Mouse (Mus musculus) neural tube, embryonic 13.5 days (tissue): Measurements from ENCODE around the gene Brd7. TPM values are rescaled to one million over a fixed set of nuclear protein-coding genes. Genes with fewer than 3 reads are reported as not detected.

Source experiments
- ATAC-seq: fragments of 200-750 bp; cut with Nextera tagmentation; 2 replicates; pipeline ENCODE4 v1.8.0; 2017; ENCODE audit warnings: low read depth, mild to moderate bottlenecking, moderate TSS enrichment, moderate library complexity
- H3K27ac ChIP-seq: fragments of 300-500 bp; sonication (generic); replicated peaks from 2 replicates; pipeline ENCODE4 v1.5.1; 2015; ENCODE audit warnings: moderate library complexity, mild to moderate bottlenecking, inconsistent platforms
- H3K27me3 ChIP-seq: fragments of 300-500 bp; sonication (generic); 2 replicates; pipeline ENCODE4 v1.6.1; 2015; ENCODE audit warnings: mild to moderate bottlenecking, inconsistent platforms
- H3K36me3 ChIP-seq: fragments of 300-500 bp; sonication (generic); 2 replicates; pipeline ENCODE4 v1.6.1; 2015; ENCODE audit warnings: mild to moderate bottlenecking, inconsistent platforms
- H3K4me1 ChIP-seq: fragments of 300-500 bp; sonication (generic); replicated peaks from 2 replicates; pipeline ENCODE4 v1.6.1; 2015; ENCODE audit warnings: inconsistent platforms
- H3K4me2 ChIP-seq: fragments of 300-500 bp; sonication (generic); 2 replicates; pipeline ENCODE4 v1.6.1; 2015; ENCODE audit warnings: inconsistent platforms, mild to moderate bottlenecking, moderate library complexity
- H3K4me3 ChIP-seq: fragments of 300-500 bp; sonication (generic); 2 replicates; pipeline ENCODE4 v1.5.1; 2015; ENCODE audit warnings: mild to moderate bottlenecking, inconsistent platforms
- H3K9ac ChIP-seq: fragments of 300-500 bp; sonication (generic); 2 replicates; pipeline ENCODE4 v1.6.1; 2015; ENCODE audit warnings: moderate library complexity, mild to moderate bottlenecking, inconsistent platforms
- H3K9me3 ChIP-seq: fragments of 300-500 bp; sonication (generic); 2 replicates; pipeline ENCODE4 v1.6.1; 2016; ENCODE audit warnings: inconsistent platforms
- WGBS: fragments of 180-500 bp; shearing (Covaris S2); methylation state at CpG from one replicate; pipeline ENCODE4 v1.1.7; 2015; 5-methylcytosine and 5-hydroxymethylcytosine counted together
- polyA plus RNA-seq: library from polyadenylated mRNA; unstranded; fragments of >200 nt; fragmentation: Nextera tagmentation; extraction: Ambion mirVana; gene quantifications from 2 replicates; pipeline ENCODE4 v1.2.1, GENCODE M21; 2015

Gene Brd7
- polyA plus RNA-seq, 1 experiment from 2014 or later, result 72.0 TPM

DNA sequence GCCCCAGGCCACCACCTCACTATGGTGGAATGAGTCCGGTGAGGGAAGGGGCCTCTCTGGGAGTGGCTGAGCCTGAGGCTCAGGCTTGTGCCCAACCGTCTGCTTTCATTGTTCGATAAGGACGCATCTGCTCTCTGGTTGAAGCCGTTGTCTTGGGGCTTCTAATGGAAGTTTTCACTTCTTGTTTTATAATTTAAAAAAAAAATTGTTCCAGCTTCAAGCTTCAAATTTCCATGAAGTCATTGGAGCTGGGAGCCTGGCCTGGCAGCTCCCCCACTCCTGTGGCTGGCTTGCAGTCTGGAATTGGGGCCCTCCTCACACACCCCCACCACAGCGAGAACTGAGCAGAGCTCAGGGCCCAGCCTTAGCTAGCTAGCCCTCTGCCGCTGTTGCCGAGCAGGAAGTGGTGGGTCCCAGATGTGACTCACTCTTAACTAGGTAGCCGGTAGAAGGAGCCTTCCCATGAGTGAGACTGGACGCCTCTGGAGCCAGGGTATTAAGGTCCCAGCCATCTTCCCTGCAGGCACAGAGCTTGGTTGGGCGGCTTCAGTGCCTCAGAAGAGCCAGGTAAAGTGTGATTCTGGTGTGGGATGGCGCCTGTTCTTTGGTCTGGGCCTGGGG lies 73.3 kb downstream of the Brd7 start:
- no peak for ATAC-seq
- 63% methylated on average over 12 of the region's 12 CpGs for WGBS

DNA sequence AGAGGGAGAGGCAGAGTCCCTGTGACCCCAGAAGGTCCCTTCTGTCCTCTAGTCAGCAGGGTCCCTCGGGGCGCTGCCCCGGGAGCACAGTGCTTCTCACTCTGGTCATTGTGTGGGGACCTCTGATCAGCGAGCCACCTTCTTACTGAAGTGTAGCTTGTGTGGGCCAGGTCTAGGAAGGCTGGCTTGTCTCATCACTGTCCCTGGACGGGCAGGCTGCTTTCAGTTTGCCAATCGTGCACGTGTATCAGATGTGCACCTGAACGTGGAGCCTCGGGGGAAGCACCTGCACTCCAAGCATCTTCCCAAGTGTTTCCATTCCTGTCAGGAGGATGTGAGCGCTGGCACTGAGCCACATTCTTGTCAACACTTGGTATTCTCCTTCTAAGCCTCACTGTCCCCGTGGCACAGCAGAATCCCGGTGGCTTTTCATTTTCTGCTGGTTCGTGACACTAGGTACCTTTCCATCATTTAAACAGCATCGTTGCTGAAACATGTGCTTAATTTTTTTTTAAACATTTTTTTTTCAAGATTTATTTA lies 75.5 kb downstream of the Brd7 start:
- no peaks in the 10 kb centered on the region for H3K9me3 ChIP-seq
- H3K4me1 ChIP-seq, result peaks cover 7% of the 10 kb centered on the region; the same call in 1 of the 2 replicates
- 89% methylated on average over 14 of the region's 14 CpGs for WGBS
- H3K4me2 ChIP-seq, result no peak overlapping the region
- H3K4me3 ChIP-seq, result no peak overlapping the region
- no peaks in the 10 kb centered on the region for H3K27me3 ChIP-seq
- no peak overlapping the region for H3K9ac ChIP-seq
- no peaks in the 10 kb centered on the region for H3K36me3 ChIP-seq
- ATAC-seq, result no peak
- no peak overlapping the region for H3K27ac ChIP-seq

More for the DNA sequence above, 73.3 kb downstream of the Brd7 start:
- H3K27ac ChIP-seq, result no peak overlapping the region
- no peaks in the 10 kb centered on the region for H3K27me3 ChIP-seq
- no peak overlapping the region for H3K4me3 ChIP-seq
- no peak overlapping the region for H3K9ac ChIP-seq
- H3K4me1 ChIP-seq, result peaks cover 7% of the 10 kb centered on the region; the same call in 1 of the 2 replicates
- no peaks in the 10 kb centered on the region for H3K36me3 ChIP-seq
- no peaks in the 10 kb centered on the region for H3K9me3 ChIP-seq
- H3K4me2 ChIP-seq, result no peak overlapping the region

DNA sequence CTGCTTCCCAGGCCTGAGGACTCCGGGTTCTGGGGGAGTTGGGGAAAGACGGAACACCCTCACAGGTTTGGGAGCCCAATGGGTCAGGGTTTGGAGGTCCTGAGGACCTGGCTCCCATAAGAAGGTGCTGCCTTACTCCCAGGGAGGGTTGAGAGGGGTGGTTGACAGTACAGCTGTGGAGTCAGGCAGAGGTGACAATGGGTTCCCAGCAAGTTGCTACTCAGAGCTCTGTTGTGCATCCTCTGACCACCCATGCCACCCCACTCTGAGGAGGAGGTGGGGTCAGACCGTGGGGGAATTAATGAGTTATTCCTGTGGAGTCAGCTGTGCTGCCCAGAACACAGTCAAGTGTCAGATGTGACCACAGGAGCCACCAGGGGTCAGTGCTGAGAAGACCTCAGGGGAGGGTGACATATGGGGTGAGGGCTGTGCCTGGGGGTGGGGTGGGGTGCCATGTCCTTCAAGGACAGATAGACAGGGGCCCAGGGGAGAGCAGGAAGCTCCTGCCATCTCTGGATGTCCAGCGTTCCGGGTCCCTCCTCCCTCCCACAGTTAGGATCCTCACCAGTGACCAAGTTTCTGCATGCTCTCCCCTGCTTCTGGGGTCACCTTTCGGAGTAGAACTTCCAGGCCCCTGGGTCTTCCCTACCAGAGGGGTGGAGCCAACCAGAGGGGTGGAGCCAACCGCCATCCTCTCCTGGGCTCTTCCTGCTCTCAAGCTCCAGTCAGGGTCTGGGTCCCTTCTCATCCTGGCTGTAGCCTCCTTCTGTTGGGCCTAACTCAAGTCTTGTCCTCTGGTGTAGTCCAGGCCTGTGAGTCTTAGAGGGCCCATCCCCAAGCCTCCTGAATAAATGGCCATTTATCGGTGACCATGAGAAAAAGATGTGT lies 76.3 kb downstream of the Brd7 start:
- Histone ChIP-seq H3K27me3 (no peaks in the 10 kb centered on the region), H3K9ac (no peak overlapping the region), H3K27ac (no peak overlapping the region), H3K4me2 (no peak overlapping the region), H3K4me3 (no peak overlapping the region), H3K4me1 (peaks cover 7% of the 10 kb centered on the region; the same call in 1 of the 2 replicates), H3K9me3 (no peaks in the 10 kb centered on the region), H3K36me3 (no peaks in the 10 kb centered on the region)
- ATAC-seq, result no peak
- 91% methylated on average over 8 of the region's 8 CpGs for WGBS

DNA sequence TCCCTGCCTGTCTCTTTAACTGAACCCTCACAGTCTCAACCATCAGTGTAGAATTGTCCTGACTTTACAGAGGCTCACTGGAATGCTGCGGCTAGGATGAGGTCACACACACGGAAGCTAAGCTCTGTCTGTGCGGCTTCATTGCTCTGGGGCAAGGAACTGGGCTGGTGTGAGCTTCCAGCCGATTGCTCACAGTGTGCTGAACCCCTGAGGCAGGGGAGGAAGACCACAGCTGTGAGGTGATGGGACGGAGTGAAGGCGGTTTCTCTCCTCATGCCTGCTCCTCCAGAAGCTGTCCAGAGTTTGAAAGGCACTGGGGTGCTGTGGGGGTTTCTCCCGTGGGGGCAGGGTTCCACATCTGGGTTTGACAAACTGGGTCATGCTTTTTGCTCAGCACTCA lies 77.3 kb downstream of the Brd7 start:
- H3K4me3 ChIP-seq, result no peak overlapping the region
- no peak overlapping the region for H3K9ac ChIP-seq
- WGBS, result 61% methylated on average over 7 of the region's 7 CpGs
- H3K36me3 ChIP-seq, result no peaks in the 10 kb centered on the region
- no peak overlapping the region for H3K4me2 ChIP-seq
- H3K27ac ChIP-seq, result no peak overlapping the region
- H3K9me3 ChIP-seq, result no peaks in the 10 kb centered on the region
- no peaks in the 10 kb centered on the region for H3K27me3 ChIP-seq
- peaks cover 7% of the 10 kb centered on the region; the same call in 1 of the 2 replicates for H3K4me1 ChIP-seq
- ATAC-seq, result no peak

DNA sequence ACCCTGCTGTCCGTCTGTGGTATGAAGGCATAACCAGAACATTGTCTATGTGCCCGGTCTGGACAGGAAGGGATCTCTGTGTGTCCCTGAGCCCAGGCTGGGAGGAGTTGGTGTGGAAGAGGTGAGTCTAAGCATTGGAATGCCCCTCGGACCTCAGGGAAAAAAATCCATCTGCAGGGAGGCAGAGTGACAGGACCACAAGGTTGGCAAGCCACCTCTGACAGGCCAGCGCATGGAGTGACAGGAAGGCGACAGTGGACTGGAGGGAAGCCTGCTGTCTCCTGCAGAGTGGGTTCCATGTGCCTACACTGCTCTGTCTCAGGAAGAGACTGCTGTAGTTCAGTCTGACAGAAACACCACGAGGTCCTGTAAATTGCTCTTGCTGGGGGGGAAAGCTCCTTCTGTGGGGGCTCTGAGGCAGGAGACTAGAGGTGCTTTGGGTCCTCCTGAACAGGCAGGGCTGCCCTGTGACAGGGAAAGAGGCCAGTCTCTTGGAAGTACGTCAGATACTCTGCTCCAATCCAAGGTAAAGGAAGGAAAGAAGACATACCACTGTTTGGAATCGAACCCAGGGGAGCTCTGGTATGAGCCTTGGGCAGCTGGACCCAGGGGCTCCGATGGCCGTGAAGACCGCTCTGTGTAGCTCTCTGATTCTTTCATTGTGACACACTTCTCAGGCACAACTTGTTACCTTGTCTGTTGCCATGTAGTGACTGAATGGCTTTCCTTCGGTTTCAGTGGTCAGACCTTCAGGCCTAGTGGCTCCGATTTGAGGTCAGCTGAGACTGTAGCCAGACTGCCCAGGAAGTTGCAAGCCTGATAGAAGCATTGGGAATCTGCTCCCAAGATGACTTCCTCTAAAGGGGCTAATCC lies 78.5 kb downstream of the Brd7 start:
- no peak for ATAC-seq
- H3K4me2 ChIP-seq, result no peak overlapping the region
- no peak overlapping the region for H3K4me3 ChIP-seq
- no peaks in the 10 kb centered on the region for H3K36me3 ChIP-seq
- no peaks in the 10 kb centered on the region for H3K9me3 ChIP-seq
- WGBS, result 86% methylated on average over 13 of the region's 13 CpGs
- no peaks in the 10 kb centered on the region for H3K27me3 ChIP-seq
- H3K9ac ChIP-seq, result no peak overlapping the region
- no peak overlapping the region for H3K27ac ChIP-seq
- peaks cover 7% of the 10 kb centered on the region; the same call in 1 of the 2 replicates for H3K4me1 ChIP-seq

DNA sequence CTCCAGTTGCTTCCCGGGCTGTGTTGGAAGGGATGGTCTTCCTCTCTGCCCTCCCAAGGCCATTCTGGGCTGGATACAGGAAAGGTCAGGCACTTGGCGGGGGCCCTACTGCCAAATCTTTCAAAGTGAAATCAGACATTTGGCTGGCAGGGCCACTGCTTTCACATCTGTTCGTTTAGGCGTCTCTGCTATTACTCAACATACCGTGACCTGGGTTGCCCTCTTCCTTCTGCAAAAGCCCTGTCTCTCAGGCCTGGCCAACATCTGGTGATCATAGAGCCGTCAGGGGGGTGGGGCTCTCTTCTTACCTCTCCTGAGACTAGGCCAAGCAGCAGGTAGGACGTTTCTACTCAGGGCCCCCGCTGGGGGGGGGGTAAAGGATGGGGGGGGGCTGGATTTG lies 79.3 kb downstream of the Brd7 start:
- peaks cover 5% of the 10 kb centered on the region; the same call in 1 of the 2 replicates for H3K4me1 ChIP-seq
- H3K27me3 ChIP-seq, result no peaks in the 10 kb centered on the region
- no peak for ATAC-seq
- H3K9me3 ChIP-seq, result no peaks in the 10 kb centered on the region
- H3K27ac ChIP-seq, result no peak overlapping the region
- WGBS, result 62% methylated on average over 8 of the region's 8 CpGs
- H3K4me2 ChIP-seq, result no peak overlapping the region
- H3K36me3 ChIP-seq, result no peaks in the 10 kb centered on the region
- H3K4me3 ChIP-seq, result no peak overlapping the region
- no peak overlapping the region for H3K9ac ChIP-seq

Other genes starting within 250 kb of the Brd7 start
- 46.5 and 52.0 TPM in 2 replicates for gene Cnep1r1, start 243.4 kb downstream of the Brd7 start, polyA plus RNA-seq
- 36.2 and 41.8 TPM in 2 replicates for gene Heatr3, start 224.3 kb downstream of the Brd7 start, polyA plus RNA-seq
- gene Tent4b, start 163.0 kb downstream of the Brd7 start, polyA plus RNA-seq, result 10.0 and 11.2 TPM in 2 replicates
- gene Adcy7, start 89.8 kb downstream of the Brd7 start, polyA plus RNA-seq, result 2.5 and 3.2 TPM in 2 replicates
- 48.9 and 52.3 TPM in 2 replicates for gene Nkd1, start 159.2 kb upstream of the Brd7 start, polyA plus RNA-seq